Mouse (Mus musculus) left cerebral cortex, postnatal 10 days (tissue): ENCODE data around the gene Cd209f. TPM values are rescaled to one million over a fixed set of nuclear protein-coding genes. Genes with fewer than 3 reads are reported as not detected.
"Not testable (repeated sequence)": the region's sequence is repeated elsewhere in the genome, so short reads cannot be mapped to it uniquely, and the experiment has no call there.

Source experiments
- DNase-seq, 2 experiments: peaks; one replicate each; pipeline ENCODE4 v3.0.0; 2021 to 2022; ENCODE audit warnings: low spot score in 2 of 2, mixed read lengths in 1 of 2; ENCODE audit errors: extremely low spot score in 1 of 2
- intact Hi-C: fragments of 180-260 bp; cut with DNase I; formaldehyde crosslinking; loops from one replicate; pipeline ENCODE4 v1.15.1; 2025
- total RNA-seq, 2 experiments: library from RNA; stranded (reverse); gene quantifications; 2 replicates each; pipeline ENCODE4 v1.2.3; 2021

Gene Cd209f
- under 1 TPM; 0.22 to 0.41 TPM for total RNA-seq

GRCm38 (mm10) chr8:4105735-4106134 lies at the start of gene Cd209f:
Cd209f (minus strand) TSS chr8:4105835.
- DNase-seq, intact Hi-C loops: not testable (repeated sequence)

- DNase-seq, result no peak
- intact Hi-C loops, result no loop called here
These were observed 49.2 kb upstream of the Cd209f start for GRCm38 (mm10) chr8:4154878-4155277.

GRCm38 (mm10) chr8:4147272-4147671 lies 41.6 kb upstream of the Cd209f start:
- DNase-seq, result no peak
- intact Hi-C loops, result no loop called here

GRCm38 (mm10) chr8:4141721-4142120 lies 36.1 kb upstream of the Cd209f start:
- intact Hi-C loops, result no loop called here
- DNase-seq, result no peak

- intact Hi-C loops, result loop anchor here (10.0 kb wide), 1 partner anchor 445 kb away; no protein-coding TSS in a partner anchor
- peak; percentile 66 to 80 for DNase-seq
These were observed 34.3 kb upstream of the Cd209f start for GRCm38 (mm10) chr8:4139660-4140646.

- no peak for DNase-seq
- intact Hi-C loops, result loop anchor here (10.0 kb wide), 1 partner anchor 451 kb away; no protein-coding TSS in a partner anchor
These were observed 28.2 kb upstream of the Cd209f start, which contains the start of gene Cd209g for GRCm38 (mm10) chr8:4133798-4134197. Cd209g (plus strand) TSS chr8:4134098.

GRCm38 (mm10) chr8:4088514-4088913 lies 17.1 kb downstream of the Cd209f start:
- DNase-seq, intact Hi-C loops: not testable (repeated sequence)

- intact Hi-C loops, DNase-seq: not testable (repeated sequence)
These were observed 18.4 kb downstream of the Cd209f start for GRCm38 (mm10) chr8:4087180-4087722.

Other genes starting within 250 kb of the Cd209f start
- not detected for gene Cd209d, start 227.3 kb downstream of the Cd209f start, total RNA-seq
- gene Cd209b, start 179.0 kb downstream of the Cd209f start, total RNA-seq, result under 1 TPM; 0.18 to 0.21 TPM
- under 1 TPM in 1 of 2 experiments, not detected in 1; 0.47 TPM for gene Cd209c, start 151.1 kb downstream of the Cd209f start, total RNA-seq
- under 1 TPM in 1 of 2 experiments, not detected in 1; 0.26 TPM for gene Cd209g, start 28.3 kb upstream of the Cd209f start, total RNA-seq
- 100 to 1,000 TPM; 127 to 130 TPM for gene Evi5l, start 60.7 kb upstream of the Cd209f start, total RNA-seq
- 10 to 100 TPM; 60.1 to 63.3 TPM for gene Prr36, start 111.6 kb upstream of the Cd209f start, total RNA-seq
- gene Lrrc8e, start 121.0 kb upstream of the Cd209f start, total RNA-seq, result not detected
- gene Map2k7, start 132.9 kb upstream of the Cd209f start, total RNA-seq, result 10 to 100 TPM; 59.8 to 68.6 TPM
- 1 to 10 TPM in 1 of 2 experiments, not detected in 1; 1.6 TPM for gene Gm49320, start 133.0 kb upstream of the Cd209f start, total RNA-seq
- gene Tgfbr3l, start 142.4 kb upstream of the Cd209f start, total RNA-seq, result 1 to 10 TPM; 8.6 to 8.9 TPM
- gene Snapc2, start 147.2 kb upstream of the Cd209f start, total RNA-seq, result 10 to 100 TPM; 32.3 to 33.3 TPM
- 100 to 1,000 TPM; 508 to 519 TPM for gene Ctxn1, start 153.4 kb upstream of the Cd209f start, total RNA-seq
- 10 to 100 TPM; 67.1 to 73.9 TPM for gene Timm44, start 170.1 kb upstream of the Cd209f start, total RNA-seq
- gene Ccl25, start 219.4 kb upstream of the Cd209f start, total RNA-seq, result 10 to 100 TPM; 22.4 to 24.4 TPM
- 10 to 100 TPM; 69.0 to 70.5 TPM for gene Elavl1, start 219.6 kb upstream of the Cd209f start, total RNA-seq